Mouse (Mus musculus) right cerebral cortex, postnatal 14 days (tissue): ENCODE measurements around the gene Setd2.

Experiments used
- DNase-seq: peaks from one replicate; pipeline ENCODE4 v3.0.0; 2022

Gene Setd2

DNA sequence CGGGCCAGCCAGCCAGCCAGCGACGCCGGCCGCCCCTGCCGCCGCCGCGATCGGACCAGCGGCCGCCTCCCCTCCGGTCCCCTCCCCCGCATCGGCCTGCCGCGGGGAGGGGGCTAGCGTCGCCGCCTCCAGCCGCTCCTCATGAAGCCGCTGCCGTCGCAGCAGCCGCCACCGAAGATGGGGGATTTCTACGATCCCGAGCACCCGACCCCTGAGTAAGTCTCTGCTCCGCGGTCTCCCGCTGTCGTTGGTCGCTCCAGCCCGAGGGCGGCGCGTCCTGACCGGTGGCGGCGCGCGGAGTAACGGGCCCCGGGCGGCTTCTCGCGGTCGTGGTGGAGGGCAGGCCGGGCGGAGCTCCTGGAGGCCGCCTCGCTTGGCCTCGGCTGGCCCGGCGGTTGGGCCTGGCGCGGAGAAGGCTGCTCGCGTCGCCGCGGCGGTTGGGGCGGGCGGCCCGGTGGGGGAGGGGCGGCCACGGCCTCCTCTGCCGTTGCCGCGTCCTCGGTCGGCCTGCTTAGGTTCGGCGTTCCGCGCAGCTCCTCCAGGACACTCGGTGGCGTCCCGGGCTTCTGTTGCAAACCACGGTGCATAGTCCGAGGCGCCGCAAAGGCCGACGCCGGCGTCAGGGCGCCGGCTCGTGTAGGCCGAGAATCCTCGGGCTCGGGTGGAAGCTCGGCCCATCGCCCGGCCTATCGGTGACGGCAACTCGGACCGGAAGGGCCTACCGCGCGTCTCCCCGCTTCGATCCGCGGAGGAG, at the start of gene Setd2:
Gene Setd2 (plus strand): TSS at position 60 of the 754 bp plus-strand sequence.
- peak; percentile 62 for DNase-seq

- DNase-seq: no peak
Measured at GRCm38 (mm10) chr9:110488841-110489240, 43.6 kb upstream of the Setd2 start.

DNA sequence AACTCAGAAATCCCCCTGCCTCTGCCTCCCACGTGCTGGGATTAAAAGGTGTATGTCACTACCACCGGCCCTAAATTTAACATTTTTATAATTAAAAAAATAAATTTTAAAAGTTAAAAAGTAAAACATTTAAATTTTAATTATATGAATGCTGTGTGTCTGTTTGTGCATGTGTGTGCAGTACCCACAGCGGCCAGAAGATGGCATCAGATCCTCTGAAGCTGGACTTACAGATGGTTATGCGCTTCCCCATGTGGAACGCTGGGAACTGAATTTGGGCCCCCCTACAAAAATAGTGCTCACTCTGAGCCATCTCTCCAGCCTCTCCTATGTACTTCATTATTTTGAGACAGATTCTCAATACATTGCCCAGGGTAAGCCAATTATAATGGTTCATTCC, 41.5 kb upstream of the Setd2 start:
- peak; percentile 15 for DNase-seq

DNA sequence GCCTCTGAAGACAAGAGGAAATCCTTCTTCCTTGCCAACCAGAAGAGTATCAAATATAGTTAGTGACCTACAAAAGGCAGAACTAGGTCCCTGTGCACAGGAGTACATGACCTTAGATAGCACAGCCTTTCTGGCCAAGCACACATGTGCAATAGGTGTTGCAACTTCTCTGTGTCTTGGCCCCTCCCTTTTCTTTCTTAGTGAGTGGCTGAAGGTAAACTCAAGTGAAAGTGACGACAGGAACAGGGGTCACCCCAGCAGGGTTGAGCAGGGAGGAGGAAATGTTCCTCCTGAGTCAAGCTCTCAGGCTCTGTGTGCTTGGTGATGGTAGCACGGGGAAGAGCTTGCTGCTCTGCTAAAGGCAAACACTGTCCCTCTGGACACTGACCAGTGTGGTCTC, 6.7 kb upstream of the Setd2 start:
- no peak for DNase-seq

DNA sequence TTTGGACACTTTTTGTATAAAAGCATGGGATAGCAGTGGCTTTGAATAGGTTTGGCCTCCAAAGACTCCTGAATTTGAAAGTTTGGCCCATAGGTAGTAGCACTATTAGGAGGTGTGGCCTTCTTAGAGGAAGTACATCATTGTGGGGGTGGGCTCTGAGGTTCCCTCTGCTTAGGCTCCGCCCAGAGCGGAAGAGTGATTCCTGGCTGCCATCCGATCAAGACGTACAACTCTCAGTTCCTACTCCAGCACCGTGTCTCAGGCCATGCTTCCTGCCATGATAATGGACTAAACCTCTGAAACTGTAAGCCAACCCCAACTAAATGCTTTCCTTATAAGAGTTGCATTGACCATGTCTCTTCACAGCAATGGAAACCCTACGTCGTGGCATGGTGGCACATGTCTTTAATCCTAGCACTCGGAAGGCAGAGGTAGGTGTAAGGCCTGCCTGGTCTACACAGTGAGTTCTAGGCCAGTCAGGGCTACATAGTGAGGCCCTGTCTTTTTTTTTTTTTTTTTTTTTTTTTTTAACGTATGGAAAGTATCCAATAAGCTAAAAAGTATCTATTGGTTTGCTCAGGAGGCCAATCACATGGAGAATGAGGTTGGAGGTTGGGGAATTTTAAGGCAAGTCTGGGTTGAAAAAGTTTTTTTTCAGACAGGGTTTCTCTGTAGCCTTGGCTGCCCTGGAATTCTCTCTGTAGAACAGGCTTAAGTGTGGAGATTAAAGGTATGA, 3.2 kb upstream of the Setd2 start:
- DNase-seq: no peak

DNA sequence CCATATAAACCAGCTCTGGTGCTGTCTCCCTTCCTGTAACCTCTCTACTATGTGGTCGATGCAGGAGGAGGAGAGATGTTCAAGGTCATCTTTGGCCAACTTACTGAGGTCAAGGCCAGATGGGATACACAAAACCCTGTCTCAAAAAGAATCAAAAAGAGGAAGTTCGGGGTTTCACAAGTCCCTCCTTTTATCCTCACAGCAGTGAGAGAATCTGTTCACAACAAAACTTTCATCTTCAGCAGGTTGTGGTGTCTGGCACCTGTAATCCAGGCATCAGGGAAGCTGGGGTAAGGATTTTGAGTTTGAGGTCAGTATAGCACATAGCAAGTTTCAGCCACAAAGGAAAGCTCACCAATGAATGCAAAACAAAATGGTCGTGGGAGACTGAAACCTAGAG, 1.7 kb upstream of the Setd2 start:
- DNase-seq: no peak

DNA sequence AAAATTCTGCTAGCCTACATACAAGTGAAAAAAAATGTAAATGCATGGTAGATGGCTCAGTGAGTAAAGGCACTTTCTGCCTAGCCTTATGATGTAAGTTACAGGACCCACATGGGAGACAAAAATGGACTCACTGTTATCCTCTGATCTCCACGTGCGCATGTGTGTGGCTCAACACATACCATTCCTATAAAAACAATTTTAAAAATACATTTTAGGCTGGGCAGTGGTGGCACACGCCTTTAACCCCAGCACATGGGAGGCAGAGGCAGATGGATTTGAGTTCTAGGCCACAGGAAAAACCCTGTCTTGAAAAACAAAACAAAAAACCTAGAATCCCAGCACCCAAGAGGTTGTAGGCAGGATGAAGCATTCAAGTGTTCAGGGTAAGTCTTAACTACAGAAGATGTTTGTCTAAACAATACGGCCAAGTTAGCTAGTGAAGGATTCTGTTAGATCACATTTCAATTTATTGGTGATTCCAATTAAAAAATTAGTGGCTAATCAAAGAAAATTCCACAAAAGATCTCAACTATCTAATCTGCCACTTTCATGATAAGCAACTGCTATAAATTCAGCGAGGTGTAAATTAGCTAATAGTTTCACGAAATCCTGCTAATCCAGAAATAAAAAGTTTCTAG, 1.1 kb upstream of the Setd2 start:
- DNase-seq: no peak

GRCm38 (mm10) chr9:110531914-110532489, 395 bp upstream of the Setd2 start:
- peak; percentile 95 for DNase-seq

DNA sequence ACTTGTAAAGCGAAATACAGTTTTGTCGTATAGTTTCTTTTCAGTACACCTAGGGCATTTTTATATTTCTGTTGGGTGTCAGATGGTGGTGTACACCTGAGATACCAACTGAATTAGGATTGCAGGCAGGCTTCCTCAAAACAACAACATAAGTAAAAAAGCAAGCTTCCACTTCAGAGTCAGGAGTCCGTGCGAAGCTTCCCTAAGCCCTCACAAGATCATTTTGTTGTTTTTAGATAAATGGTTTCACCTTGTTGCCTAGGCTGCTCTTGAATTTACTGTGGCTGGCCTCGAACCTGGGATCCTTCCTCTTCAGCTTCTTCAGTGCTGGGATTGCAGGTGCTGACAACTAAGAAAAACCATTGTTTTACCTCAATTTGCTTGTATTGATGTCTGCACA, 1.2 kb downstream of the Setd2 start:
- no peak for DNase-seq

- DNase-seq: no peak
Measured at GRCm38 (mm10) chr9:110535114-110535513, 2.7 kb downstream of the Setd2 start.

DNA sequence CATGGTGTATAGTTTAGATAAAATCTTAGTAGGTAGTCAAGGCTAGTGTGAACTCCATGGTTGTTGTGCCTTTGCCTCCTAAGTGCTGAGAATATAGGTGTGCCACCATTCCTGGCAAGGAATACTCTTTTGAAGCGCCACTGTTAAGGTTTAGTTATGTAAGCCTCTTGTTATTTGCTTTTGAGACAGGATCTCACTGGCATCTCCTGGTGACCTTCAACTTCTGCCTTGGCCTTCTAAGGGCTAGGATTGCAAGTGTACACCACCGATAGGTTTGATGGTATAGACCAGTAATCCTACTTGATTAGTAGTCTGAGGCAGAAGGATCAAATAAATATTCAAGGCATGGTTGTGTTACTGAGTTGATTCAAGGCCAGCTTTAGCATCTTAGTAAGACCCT, 4.2 kb downstream of the Setd2 start:
- no peak for DNase-seq

DNA sequence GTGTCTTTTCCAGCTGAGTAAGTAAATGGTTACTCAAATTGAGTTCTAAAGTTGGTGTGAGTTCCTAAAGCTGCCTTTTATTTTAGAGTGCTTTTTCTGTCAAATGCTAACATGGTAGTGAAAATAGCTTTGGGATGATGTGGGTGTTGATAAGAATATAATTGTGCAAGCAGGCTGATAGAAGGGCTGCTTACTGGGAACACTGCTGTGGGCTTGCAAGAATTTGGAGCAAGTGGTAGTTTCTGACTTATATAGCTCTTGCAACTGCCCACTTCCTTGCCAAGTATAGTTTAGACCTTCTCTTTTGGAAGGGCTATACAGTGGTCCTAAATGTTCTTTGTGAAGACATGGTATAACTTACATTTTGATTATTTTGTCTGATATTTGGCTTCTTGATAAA, 6.1 kb downstream of the Setd2 start:
- DNase-seq: no peak

GRCm38 (mm10) chr9:110541988-110542387, 9.6 kb downstream of the Setd2 start:
- DNase-seq: no peak

DNA sequence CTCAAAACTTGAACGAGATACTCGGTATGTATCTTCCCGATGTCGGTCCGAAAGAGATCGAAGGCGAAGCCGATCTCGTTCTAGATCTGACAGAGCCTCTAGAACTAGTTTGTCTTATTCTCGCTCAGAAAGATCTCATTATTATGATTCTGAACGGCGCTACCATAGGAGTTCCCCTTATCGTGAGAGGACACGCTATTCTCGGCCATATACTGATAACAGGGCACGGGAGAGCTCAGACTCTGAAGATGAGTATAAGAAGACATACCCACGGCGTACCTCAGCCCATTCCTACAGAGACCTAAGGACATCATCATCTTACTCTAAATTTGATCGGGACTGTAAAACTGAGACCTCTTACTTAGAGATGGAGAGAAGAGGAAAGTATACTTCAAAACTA, 15.9 kb downstream of the Setd2 start:
- DNase-seq: no peak

GRCm38 (mm10) chr9:110568309-110568708, 35.9 kb downstream of the Setd2 start:
- no peak for DNase-seq

GRCm38 (mm10) chr9:110582161-110582560, 49.8 kb downstream of the Setd2 start:
- DNase-seq: no peak

DNA sequence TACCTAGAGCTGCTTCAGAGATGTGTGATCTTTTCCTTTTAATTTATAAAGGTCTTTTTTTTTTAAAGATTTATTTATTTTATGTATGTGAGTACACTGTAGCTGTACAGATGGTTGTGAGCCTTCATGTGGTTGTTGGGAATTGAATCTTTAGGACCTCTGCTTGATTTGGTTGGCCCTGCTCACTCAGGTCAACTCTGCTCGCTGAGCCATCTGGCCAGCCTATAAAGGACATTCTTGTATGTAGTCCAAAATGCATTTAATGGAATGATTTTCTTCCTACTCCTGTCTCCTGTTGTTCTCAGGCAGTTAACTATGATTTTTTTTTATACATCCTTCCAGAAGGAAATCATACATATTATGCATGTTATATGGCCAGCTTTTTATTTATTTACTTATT, 51.1 kb downstream of the Setd2 start:
- DNase-seq: no peak

DNA sequence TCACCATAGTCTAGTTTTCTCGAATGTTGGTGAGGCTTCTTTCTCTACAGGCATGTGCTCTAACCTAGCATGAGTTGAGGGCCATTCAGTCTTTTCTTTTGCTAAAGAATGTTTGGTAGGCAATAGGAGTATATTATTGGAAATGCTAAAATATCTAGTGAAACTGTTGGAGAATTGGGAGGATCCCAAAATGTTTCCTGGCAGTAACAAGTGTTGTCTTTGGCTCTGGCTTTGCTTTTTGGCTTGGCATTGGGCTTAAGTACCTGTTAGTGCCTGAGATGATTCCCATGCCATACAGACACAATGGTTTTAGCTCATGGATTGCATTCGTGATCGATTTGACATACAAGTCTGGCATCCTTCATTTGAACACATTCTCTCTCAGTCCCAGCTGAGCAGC, 79.1 kb downstream of the Setd2 start:
- no peak for DNase-seq

- DNase-seq: no peak
Measured at GRCm38 (mm10) chr9:110617081-110617480, 84.7 kb downstream of the Setd2 start.

- no peak for DNase-seq
Measured at GRCm38 (mm10) chr9:110620180-110620579, 87.8 kb downstream of the Setd2 start.

DNA sequence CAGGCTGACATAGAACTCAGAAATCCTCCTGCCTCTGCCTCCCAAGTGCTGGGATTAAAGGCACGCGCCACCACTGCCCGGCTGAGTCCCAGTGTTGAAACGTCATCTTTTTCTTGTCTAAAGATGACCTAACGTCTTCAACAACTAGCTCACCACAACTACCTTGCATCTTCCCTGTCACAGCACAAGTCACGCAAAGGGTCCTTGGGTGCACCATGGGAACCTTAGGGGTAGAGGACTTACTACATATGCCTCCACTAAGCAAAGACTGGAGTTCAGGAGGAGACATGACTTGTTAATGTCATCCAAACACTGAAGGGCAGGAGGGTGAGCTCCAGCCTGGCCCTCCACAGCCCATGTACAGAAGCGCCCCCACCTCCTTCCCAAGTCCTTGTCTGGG, 88.3 kb downstream of the Setd2 start:
- no peak for DNase-seq

DNA sequence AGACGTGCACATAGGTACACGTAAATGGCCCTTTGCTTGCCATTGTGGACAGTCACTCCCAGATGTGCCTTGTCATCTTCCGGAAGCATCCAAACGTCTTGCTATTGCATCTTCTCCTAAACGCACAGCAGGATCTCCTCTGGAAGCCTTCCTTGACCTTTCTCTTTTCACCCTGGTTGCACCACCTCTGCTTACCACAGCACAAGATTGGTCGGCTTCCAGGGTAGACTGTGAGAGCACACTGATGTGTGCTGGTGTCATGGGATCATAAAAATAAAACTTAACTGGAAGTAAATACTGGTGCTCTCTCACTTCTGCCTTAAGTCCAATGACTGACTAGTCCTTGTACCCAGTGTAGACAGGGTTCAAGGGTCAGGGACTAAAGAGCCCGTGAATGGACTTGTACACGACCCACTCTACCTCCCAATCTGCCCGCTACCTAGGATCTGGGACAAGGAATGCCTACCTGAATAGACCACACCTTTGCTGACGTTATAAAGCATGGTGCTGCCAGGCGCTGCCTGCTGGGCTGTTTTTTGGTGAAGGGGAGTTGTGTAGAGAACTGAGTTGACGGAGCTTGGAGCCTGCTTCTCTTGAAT, 90.3 kb downstream of the Setd2 start:
- DNase-seq: no peak
